Mouse (Mus musculus) layer of hippocampus, postnatal 36 days (tissue): ENCODE measurements at regions not wholly inside any gene's neighbourhood (a gene's known extent, or its start where the extent isn't known, plus 50 kb on each side); places are given as distances from the start of the nearest gene placed in this dataset.

ENCODE experiments used
- DNase-seq, 2 experiments: peaks; one replicate each; pipeline ENCODE4 v3.0.0; 2022

- no peak for DNase-seq
Observed at GRCm38 (mm10) chr4:87501791-87502190, 271.5 kb upstream of the Slc24a2 start.

- DNase-seq, result no peak
Observed at GRCm38 (mm10) chr4:87500441-87500840, 270.2 kb upstream of the Slc24a2 start.

GRCm38 (mm10) chr4:87487798-87488197 is 257.5 kb upstream of the Slc24a2 start:
- DNase-seq, result no peak

- DNase-seq, result no peak
Observed at GRCm38 (mm10) chr4:87475537-87475936, 245.3 kb upstream of the Slc24a2 start.

- peak; percentile 9 to 17 for DNase-seq
Observed at GRCm38 (mm10) chr4:87473331-87474039, 243.2 kb upstream of the Slc24a2 start.

GRCm38 (mm10) chr4:87472787-87473186 is 242.5 kb upstream of the Slc24a2 start:
- DNase-seq, result no peak

GRCm38 (mm10) chr4:87471385-87471784 is 241.1 kb upstream of the Slc24a2 start:
- DNase-seq, result no peak

GRCm38 (mm10) chr4:87467600-87467999 is 237.3 kb upstream of the Slc24a2 start:
- DNase-seq, result no peak

- no peak for DNase-seq
Observed at GRCm38 (mm10) chr4:87467018-87467417, 236.7 kb upstream of the Slc24a2 start.

DNA sequence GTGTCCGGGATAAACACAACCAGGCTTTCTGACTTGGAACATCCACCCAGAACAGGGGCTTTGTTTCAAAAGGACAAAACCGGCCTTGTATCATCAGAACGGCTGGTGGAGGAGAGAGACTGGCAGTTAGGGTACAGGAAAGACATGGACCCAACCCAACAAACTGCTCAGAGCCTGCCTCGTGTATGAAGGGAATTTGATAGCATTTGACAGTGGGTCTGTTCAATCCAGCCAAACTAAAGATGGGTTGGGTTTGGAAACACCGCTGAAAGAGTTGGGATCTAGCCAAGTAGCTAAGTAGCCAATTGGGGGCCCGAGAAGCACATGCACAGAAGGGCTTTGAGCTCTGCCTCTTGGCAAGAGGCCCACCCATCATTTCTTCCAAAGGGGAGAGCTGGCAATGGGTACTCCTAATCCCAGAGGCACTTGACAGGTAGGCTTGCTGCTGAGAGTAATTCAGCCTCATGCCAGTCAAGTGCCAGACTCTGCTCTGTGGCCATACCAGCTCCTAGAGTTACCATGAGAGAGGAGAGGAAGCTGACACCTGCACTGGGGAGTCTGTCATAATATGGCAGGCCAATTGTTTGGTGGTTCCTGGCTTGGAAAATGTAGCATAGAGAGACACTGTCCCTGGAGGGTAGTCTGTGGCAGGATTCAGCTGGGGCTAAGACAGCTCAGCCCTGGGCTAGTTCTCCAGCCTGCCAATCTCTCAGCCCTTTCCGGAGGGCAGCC is 231.1 kb upstream of the Slc24a2 start:
- DNase-seq, result peak; percentile 24

DNA sequence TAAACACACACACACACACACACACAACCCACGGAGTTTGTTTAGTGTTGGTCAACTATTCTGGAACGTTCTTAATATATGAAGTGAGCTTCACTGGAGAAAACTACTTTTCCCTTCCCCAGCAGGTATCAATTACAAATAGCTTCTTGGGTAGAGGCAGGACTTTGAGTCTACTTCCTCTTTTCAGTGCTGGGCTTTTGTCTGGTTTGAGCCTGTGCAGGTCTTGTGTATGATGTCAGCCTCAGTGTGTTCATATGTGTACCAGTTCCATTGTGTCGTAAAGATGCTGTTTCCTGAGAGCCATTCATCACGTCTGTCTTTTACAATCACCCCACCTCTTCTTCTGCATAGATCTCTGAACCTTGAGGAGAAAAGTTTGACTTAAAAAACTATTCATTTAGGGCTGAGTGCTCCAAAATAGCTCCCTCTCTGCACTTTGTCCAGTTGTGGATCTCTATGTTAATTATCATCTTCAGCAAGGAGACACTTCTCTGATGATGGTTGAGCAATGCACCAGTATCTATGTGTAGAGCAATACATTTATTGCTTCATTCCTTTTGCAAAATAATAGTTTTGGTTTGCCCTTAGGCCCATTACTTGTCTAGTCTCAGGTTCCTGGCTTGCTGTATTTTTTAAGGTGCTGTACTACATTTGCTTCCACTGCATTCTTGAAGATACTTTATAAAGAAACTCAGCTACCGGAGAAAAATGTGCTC is 225.7 kb upstream of the Slc24a2 start:
- DNase-seq, result no peak

GRCm38 (mm10) chr4:87452122-87452521 is 221.8 kb upstream of the Slc24a2 start:
- DNase-seq, result no peak

DNA sequence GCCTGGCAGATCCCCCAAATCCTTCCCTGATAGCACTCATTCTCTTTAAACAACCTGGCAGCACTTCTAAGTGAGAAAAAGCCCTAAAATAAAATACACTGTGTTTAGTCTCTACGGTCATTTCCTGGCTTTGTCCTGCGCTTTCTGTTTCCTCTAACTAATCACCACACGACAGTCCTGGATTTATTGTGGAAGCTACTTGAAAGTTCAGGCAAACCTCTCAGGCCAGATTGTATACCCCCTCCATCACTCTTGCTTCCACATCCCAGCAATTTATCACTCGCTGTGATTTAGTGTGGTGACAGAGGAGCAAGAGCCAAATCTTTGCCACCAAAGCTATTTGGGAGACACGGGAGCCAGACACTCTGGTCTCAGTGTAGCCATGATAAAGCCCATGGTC is 221.0 kb upstream of the Slc24a2 start:
- DNase-seq, result no peak

GRCm38 (mm10) chr4:87448338-87448737 is 218.1 kb upstream of the Slc24a2 start:
- no peak for DNase-seq

DNA sequence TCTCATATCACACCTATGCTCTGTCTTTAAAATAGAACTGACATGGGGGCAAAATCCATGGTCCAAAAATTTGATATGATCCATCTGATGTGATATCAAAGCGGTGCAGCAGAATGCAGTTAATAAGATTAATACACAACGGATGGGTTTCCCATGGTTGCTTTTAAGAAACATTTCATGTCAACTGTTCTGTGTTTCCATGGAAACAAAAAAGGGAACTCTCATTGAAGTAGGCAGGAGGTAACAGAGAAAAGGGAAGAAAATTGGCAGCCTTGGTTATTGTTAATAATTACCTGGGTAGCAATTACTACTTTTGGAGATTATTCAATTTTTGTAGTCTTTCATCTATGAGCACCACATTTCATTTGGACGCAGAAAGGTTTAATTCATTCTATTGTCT is 216.6 kb upstream of the Slc24a2 start:
- DNase-seq, result no peak

DNA sequence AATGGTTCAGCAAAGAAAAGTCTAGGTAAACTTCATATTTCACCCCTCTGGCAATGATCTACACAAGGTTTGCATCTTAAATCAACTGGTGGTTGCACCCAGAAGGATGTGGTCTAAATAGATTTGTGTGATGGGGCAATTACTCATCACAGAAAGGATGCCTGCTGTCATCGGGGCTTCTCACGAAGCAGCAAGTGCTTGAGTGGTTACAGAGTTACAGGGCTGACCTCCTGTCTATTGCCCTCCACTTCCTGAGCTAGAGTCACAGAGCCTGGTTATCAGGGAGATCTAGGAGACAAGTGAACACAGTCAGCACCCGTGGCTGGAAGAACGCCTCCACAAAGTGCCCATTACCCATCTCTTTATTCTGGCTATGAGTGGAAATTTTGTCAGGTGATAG is 203.9 kb upstream of the Slc24a2 start:
- DNase-seq, result no peak

GRCm38 (mm10) chr4:87428374-87428773 is 198.1 kb upstream of the Slc24a2 start:
- no peak for DNase-seq

- DNase-seq, result no peak
Observed at GRCm38 (mm10) chr4:87424066-87424465, 193.8 kb upstream of the Slc24a2 start.

GRCm38 (mm10) chr4:87422588-87422987 is 192.3 kb upstream of the Slc24a2 start:
- DNase-seq, result no peak

- DNase-seq, result no peak
Observed at GRCm38 (mm10) chr4:87403354-87403753, 173.1 kb upstream of the Slc24a2 start.

- DNase-seq, result no peak
Observed at GRCm38 (mm10) chr4:87402173-87402556, 171.9 kb upstream of the Slc24a2 start.

- DNase-seq, result peak; percentile 28 to 42
Observed at GRCm38 (mm10) chr4:87401316-87402172, 171.3 kb upstream of the Slc24a2 start.

DNA sequence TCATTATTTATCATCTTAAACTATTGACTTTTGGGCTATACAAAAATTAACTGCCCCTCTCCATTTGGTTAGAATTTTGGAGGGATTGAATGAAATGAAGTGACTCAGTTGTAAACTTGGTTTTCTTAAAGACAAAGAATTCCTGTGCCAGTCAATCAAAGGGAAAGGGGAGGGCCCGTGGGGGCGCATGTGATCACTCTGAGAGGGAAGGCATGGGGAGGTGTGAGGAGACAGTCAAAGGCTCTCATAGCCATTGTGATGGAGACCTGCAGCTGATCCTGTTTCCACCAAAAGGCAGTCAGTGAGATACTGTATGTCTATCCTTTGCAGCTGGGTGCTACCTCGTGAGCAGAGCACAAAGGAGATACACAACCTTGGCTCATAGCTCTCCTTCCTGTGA is 156.6 kb upstream of the Slc24a2 start:
- no peak for DNase-seq
